15 mouse cellular contexts compared by ENCODE assay signal in genomic region chr4:156034301-156034700, GRCm38 (mm10). TPM values are rescaled to one million over a fixed set of nuclear protein-coding genes. Genes with fewer than 3 reads are reported as not detected.
DNase-seq lines count a peak whose midpoint lies in the region; ATAC-seq and TF ChIP-seq lines count a peak whose summit lies in the region.
"Had no signal": no experiment of that assay in that cellular context is flagged by ENCODE, and none has a peak within 500 bp of the region (broad histone marks: within the 10 kb centered on the region; RNA-seq: fewer than 3 reads in every experiment).

No protein-coding gene starts in this region.

- peak overlapping the region; percentile 46 for H3K4me3 ChIP-seq in hindbrain, embryonic 10.5 days
- no peak overlapping the region for H3K4me3 ChIP-seq in hindbrain, embryonic 16.5 days (ENCODE audit: low read length)
- H3K4me3 ChIP-seq in E14TG2a.4 (replicated peaks; ENCODE audit: low read length) (peak overlapping the region; percentile 78), ES-Bruce4 (ENCODE audit: low read depth, low read length) (peak overlapping the region; percentile 45; the same call in 1 of the 2 replicates)
- H3K4me3 ChIP-seq in hindbrain, embryonic 13.5 days: peak overlapping the region; percentile 28; the same call in 1 of the 2 replicates

- WGBS in hindbrain, embryonic 10.5 days: 51% methylated on average over 4 of the region's 4 CpGs
- WGBS in hindbrain, embryonic 16.5 days: 45% methylated on average over 4 of the region's 4 CpGs
- WGBS in hindbrain, embryonic 13.5 days: 56% methylated on average over 4 of the region's 4 CpGs

- H3K9ac ChIP-seq in hindbrain, embryonic 16.5 days (ENCODE audit: low read depth, low read length): no peak overlapping the region
- peak overlapping the region; percentile 41 for H3K9ac ChIP-seq in ES-Bruce4 (ENCODE audit: low read depth, poor library complexity, severe bottlenecking)
- H3K9ac ChIP-seq in hindbrain, embryonic 13.5 days: no peak overlapping the region

- peaks cover 31% of the 10 kb centered on the region for H3K27me3 ChIP-seq in hindbrain, embryonic 10.5 days (ENCODE audit: insufficient read depth, poor library complexity, severe bottlenecking)
- peaks cover 13% of the 10 kb centered on the region for H3K27me3 ChIP-seq in hindbrain, embryonic 16.5 days (replicated peaks; ENCODE audit: control insufficient read depth, insufficient read depth, low read length)
- H3K27me3 ChIP-seq in E14TG2a.4 (ENCODE audit: insufficient read depth, low read length) (peaks cover 24% of the 10 kb centered on the region), ES-Bruce4 (ENCODE audit: control insufficient read depth, insufficient read depth, low read length, poor library complexity, severe bottlenecking) (no peaks in the 10 kb centered on the region)
- H3K27me3 ChIP-seq in hindbrain, embryonic 13.5 days: peaks cover 29% of the 10 kb centered on the region

- no peak for DNase-seq in hindbrain, embryonic 10.5 days (ENCODE audit: low spot score)
- no peak for DNase-seq in natural killer cell, adult 2 months (ENCODE audit: low spot score in 2 of 2)
- no peak for DNase-seq in left cerebral cortex, adult 11 months (ENCODE audit: low spot score)
- DNase-seq: gastrocnemius, postnatal 25 days; heart, postnatal 10 days; kidney, adult 18-20 months; spleen, adult 18-20 months had no signal

- H3K27ac ChIP-seq in hindbrain, embryonic 10.5 days: peak overlapping the region; percentile 5; the same call in 1 of the 2 replicates
- H3K27ac ChIP-seq in hindbrain, embryonic 16.5 days (ENCODE audit: low read depth, low read length): no peak overlapping the region
- H3K27ac ChIP-seq in ES-Bruce4 (ENCODE audit: insufficient read depth, low read length): no peak overlapping the region
- no peak overlapping the region for H3K27ac ChIP-seq in hindbrain, embryonic 13.5 days

- H3K4me1 ChIP-seq in hindbrain, embryonic 10.5 days (replicated peaks): peaks cover 50% of the 10 kb centered on the region
- H3K4me1 ChIP-seq in hindbrain, embryonic 16.5 days (ENCODE audit: control insufficient read depth, insufficient read depth, low read depth, low read length): peaks cover 28% of the 10 kb centered on the region
- H3K4me1 ChIP-seq in E14TG2a.4 (replicated peaks; ENCODE audit: low read depth, low read length) (peaks cover 56% of the 10 kb centered on the region), ES-Bruce4 (ENCODE audit: control insufficient read depth, insufficient read depth, low read length) (no peaks in the 10 kb centered on the region)
- peaks cover 42% of the 10 kb centered on the region for H3K4me1 ChIP-seq in hindbrain, embryonic 13.5 days (replicated peaks)

- no peak for TF ChIP-seq EP300 in ES-Bruce4 (IDR thresholded peaks at IDR 0.05; ENCODE audit: insufficient read depth, low read depth, low read length)

- ATAC-seq in hindbrain, embryonic 16.5 days: no peak
- ATAC-seq in hindbrain, embryonic 13.5 days (ENCODE audit: low FRiP score): no peak

- no peak overlapping the region for H3K4me2 ChIP-seq in hindbrain, embryonic 16.5 days (ENCODE audit: low read length)
- peak overlapping the region; percentile 49; the same call in 1 of the 2 replicates for H3K4me2 ChIP-seq in hindbrain, embryonic 13.5 days

- H3K36me3 ChIP-seq in hindbrain, embryonic 10.5 days: peaks cover 4% of the 10 kb centered on the region
- H3K36me3 ChIP-seq in hindbrain, embryonic 16.5 days (ENCODE audit: control insufficient read depth, insufficient read depth, low read length): peaks cover 3% of the 10 kb centered on the region; the same call in 1 of the 2 replicates
- H3K36me3 ChIP-seq in E14TG2a.4 (ENCODE audit: insufficient read depth, low read length): peaks cover 10% of the 10 kb centered on the region
- H3K36me3 ChIP-seq in ES-Bruce4 (ENCODE audit: control insufficient read depth, insufficient read depth, low read length, poor library complexity, severe bottlenecking): no peaks in the 10 kb centered on the region
- H3K36me3 ChIP-seq in hindbrain, embryonic 13.5 days: peaks cover 3% of the 10 kb centered on the region
- H3K36me3 ChIP-seq: G1E had no signal

- no peaks in the 10 kb centered on the region for H3K9me3 ChIP-seq in hindbrain, embryonic 10.5 days
- no peaks in the 10 kb centered on the region for H3K9me3 ChIP-seq in hindbrain, embryonic 16.5 days (ENCODE audit: control insufficient read depth, low read length)
- H3K9me3 ChIP-seq in E14TG2a.4 (ENCODE audit: low read length) (no peaks in the 10 kb centered on the region), ES-Bruce4 (replicated peaks; ENCODE audit: control insufficient read depth, insufficient read depth, low read length, poor library complexity, severe bottlenecking) (no peaks in the 10 kb centered on the region)
- no peaks in the 10 kb centered on the region for H3K9me3 ChIP-seq in hindbrain, embryonic 13.5 days
- H3K9me3 ChIP-seq: G1E had no signal

- no peak for TF ChIP-seq CTCF in E14TG2a.4 (conservative IDR thresholded peaks at IDR 0.05; ENCODE audit: low read length)
- TF ChIP-seq CTCF in ES-Bruce4 (IDR thresholded peaks at IDR 0.05; ENCODE audit: low read depth, low read length): no peak

- TF ChIP-seq POLR2A in ES-Bruce4 (IDR thresholded peaks at IDR 0.05; ENCODE audit: insufficient read depth, low read length): no peak

RNA-seq across cellular contexts. Expression of gene Tnfrsf18, which starts 8.3 kb away (rescaled TPM):
- polyA plus RNA-seq in hindbrain, embryonic 10.5 days (2016; fragmentation: Nextera tagmentation; extraction: Ambion mirVana): 1.3 and 1.4 TPM in 2 replicates
- polyA plus RNA-seq in hindbrain, embryonic 16.5 days (2015; fragmentation: Nextera tagmentation; extraction: Ambion mirVana): 1.7 and 1.8 TPM in 2 replicates
- not detected in 2 replicates for polyA plus RNA-seq in ES-Bruce4 (2011; ENCODE audit: insufficient read depth, insufficient read length, low read depth, missing spikeins)
- polyA plus RNA-seq in hindbrain, embryonic 13.5 days (2015; fragmentation: Nextera tagmentation; extraction: Ambion mirVana): 2.3 and 2.9 TPM in 2 replicates
- polyA plus RNA-seq: G1E; testis, adult 2 months had no signal

RNA-seq across cellular contexts. Expression of gene Tnfrsf4, which starts 20.7 kb away (rescaled TPM):
- polyA plus RNA-seq in hindbrain, embryonic 10.5 days (2016; fragmentation: Nextera tagmentation; extraction: Ambion mirVana): 0.30 and 1.3 TPM in 2 replicates
- 0.64 TPM in 1 of 2 replicates, not detected in the other for polyA plus RNA-seq in hindbrain, embryonic 16.5 days (2015; fragmentation: Nextera tagmentation; extraction: Ambion mirVana)
- polyA plus RNA-seq in ES-Bruce4 (2011; ENCODE audit: insufficient read depth, insufficient read length, low read depth, missing spikeins): 2.4 and 2.9 TPM in 2 replicates
- 0.55 and 1.0 TPM in 2 replicates for polyA plus RNA-seq in hindbrain, embryonic 13.5 days (2015; fragmentation: Nextera tagmentation; extraction: Ambion mirVana)

RNA-seq across cellular contexts. Expression of gene Ttll10, which starts 24.9 kb away (rescaled TPM):
- polyA plus RNA-seq in hindbrain, embryonic 10.5 days (2016; fragmentation: Nextera tagmentation; extraction: Ambion mirVana): 0.27 and 0.30 TPM in 2 replicates
- polyA plus RNA-seq in hindbrain, embryonic 16.5 days (2015; fragmentation: Nextera tagmentation; extraction: Ambion mirVana): not detected in 2 replicates
- polyA plus RNA-seq in ES-Bruce4 (2011; ENCODE audit: insufficient read depth, insufficient read length, low read depth, missing spikeins): 2.5 and 3.3 TPM in 2 replicates
- not detected in 2 replicates for polyA plus RNA-seq in hindbrain, embryonic 13.5 days (2015; fragmentation: Nextera tagmentation; extraction: Ambion mirVana)
- polyA plus RNA-seq: activated CD4-positive, CD25-positive, alpha-beta regulatory T cell, adult 4 months; G1E; neural tube, embryonic 11.5 days had no signal

RNA-seq across cellular contexts. Expression of gene Sdf4, which starts 41.6 kb away (rescaled TPM):
- polyA plus RNA-seq in hindbrain, embryonic 10.5 days (2016; fragmentation: Nextera tagmentation; extraction: Ambion mirVana): 131 and 135 TPM in 2 replicates
- 120 and 124 TPM in 2 replicates for polyA plus RNA-seq in hindbrain, embryonic 16.5 days (2015; fragmentation: Nextera tagmentation; extraction: Ambion mirVana)
- 82.8 and 88.9 TPM in 2 replicates for polyA plus RNA-seq in ES-Bruce4 (2011; ENCODE audit: insufficient read depth, insufficient read length, low read depth, missing spikeins)
- polyA plus RNA-seq in hindbrain, embryonic 13.5 days (2015; fragmentation: Nextera tagmentation; extraction: Ambion mirVana): 126 and 127 TPM in 2 replicates

RNA-seq across cellular contexts. Expression of gene B3galt6, which starts 41.9 kb away (rescaled TPM):
- 13.8 and 17.2 TPM in 2 replicates for polyA plus RNA-seq in hindbrain, embryonic 10.5 days (2016; fragmentation: Nextera tagmentation; extraction: Ambion mirVana)
- polyA plus RNA-seq in hindbrain, embryonic 16.5 days (2015; fragmentation: Nextera tagmentation; extraction: Ambion mirVana): 35.5 and 35.7 TPM in 2 replicates
- polyA plus RNA-seq in ES-Bruce4 (2011; ENCODE audit: insufficient read depth, insufficient read length, low read depth, missing spikeins): 2.5 and 2.6 TPM in 2 replicates
- polyA plus RNA-seq in hindbrain, embryonic 13.5 days (2015; fragmentation: Nextera tagmentation; extraction: Ambion mirVana): 26.6 and 27.6 TPM in 2 replicates
